Mouse (Mus musculus) kidney, adult 2 months (tissue): ENCODE data around the gene Zglp1. TPM values are rescaled to one million over a fixed set of nuclear protein-coding genes. Genes with fewer than 3 reads are reported as not detected.
A peak's percentile ranks its signal among the peaks of the same experiment; 100 is the strongest.

Experiments used
- DNase-seq: peaks from one replicate; pipeline ENCODE4 v3.0.0; 2021
- H3K27ac ChIP-seq: fragments of 200-500 bp; 2 replicates; pipeline ENCODE4 v1.5.1; 2012; ENCODE audit warnings: low read depth, low read length, control low read depth, inconsistent platforms; ENCODE audit not compliant: insufficient read depth
- H3K27me3 ChIP-seq: fragments of 200-500 bp; replicated peaks from 2 replicates; pipeline ENCODE4 v1.6.1; 2012; ENCODE audit warnings: mild to moderate bottlenecking, moderate library complexity, low read length, inconsistent platforms; ENCODE audit not compliant: control insufficient read depth, insufficient read depth
- H3K36me3 ChIP-seq: fragments of 200-500 bp; 2 replicates; pipeline ENCODE4 v1.6.1; 2012; ENCODE audit warnings: mild to moderate bottlenecking, moderate library complexity, low read length, inconsistent platforms; ENCODE audit not compliant: control insufficient read depth, insufficient read depth
- H3K4me1 ChIP-seq: fragments of 200-500 bp; 2 replicates; pipeline ENCODE4 v1.6.1; 2011; ENCODE audit warnings: low read length; ENCODE audit not compliant: control insufficient read depth, insufficient read depth
- H3K4me3 ChIP-seq: fragments of 200-500 bp; 2 replicates; pipeline ENCODE4 v1.5.1; 2011; ENCODE audit warnings: mild to moderate bottlenecking, low read depth, low read length, control low read depth; ENCODE audit not compliant: insufficient read depth
- CTCF ChIP-seq: fragments of 200-500 bp; conservative IDR thresholded peaks from 2 replicates; pipeline ENCODE4 v1.5.1; 2011; ENCODE audit warnings: low read depth, mild to moderate bottlenecking, control low read depth, low read length, moderate library complexity, mixed read lengths; ENCODE audit not compliant: insufficient read depth, insufficient read length
- POLR2A ChIP-seq: fragments of 200-500 bp; IDR thresholded peaks from one replicate; pipeline ENCODE4 v1.6.1; 2011; ENCODE audit warnings: low read depth, low read length, control low read depth
- WGBS: fragments of 180-500 bp; shearing (Covaris S2); methylation state at CpG from one replicate; pipeline ENCODE4 v1.1.7; 2018; 5-methylcytosine and 5-hydroxymethylcytosine counted together
- polyA plus RNA-seq: library from polyadenylated mRNA; depleted of rRNA; stranded (reverse); fragments of >200 nt; gene quantifications from 2 replicates; pipeline ENCODE4 v1.2.3, GENCODE M21; 2012

The Zglp1 gene
- polyA plus RNA-seq, 1 experiment, result not detected

GRCm38 (mm10) chr9:21026849-21027248 is 40.0 kb downstream of the Zglp1 start:
- no peak for TF ChIP-seq POLR2A
- TF ChIP-seq CTCF, result no peak
- Histone ChIP-seq H3K27me3 (no peaks in the 10 kb centered on the region), H3K4me3 (no peak overlapping the region), H3K36me3 (no peaks in the 10 kb centered on the region), H3K27ac (no peak overlapping the region), H3K4me1 (peaks cover 4% of the 10 kb centered on the region; the same call in 1 of the 2 replicates)
- WGBS, result 88% methylated on average over 12 of the region's 12 CpGs
- DNase-seq, result no peak

GRCm38 (mm10) chr9:21025258-21025810 is 41.6 kb downstream of the Zglp1 start:
- DNase-seq, result no peak
- Histone ChIP-seq H3K27me3 (no peaks in the 10 kb centered on the region), H3K4me1 (peaks cover 4% of the 10 kb centered on the region; the same call in 1 of the 2 replicates), H3K27ac (no peak overlapping the region), H3K36me3 (no peaks in the 10 kb centered on the region), H3K4me3 (no peak overlapping the region)
- WGBS, result 81% methylated on average over 19 of the region's 19 CpGs
- TF ChIP-seq CTCF (no peak), POLR2A (no peak)

DNA sequence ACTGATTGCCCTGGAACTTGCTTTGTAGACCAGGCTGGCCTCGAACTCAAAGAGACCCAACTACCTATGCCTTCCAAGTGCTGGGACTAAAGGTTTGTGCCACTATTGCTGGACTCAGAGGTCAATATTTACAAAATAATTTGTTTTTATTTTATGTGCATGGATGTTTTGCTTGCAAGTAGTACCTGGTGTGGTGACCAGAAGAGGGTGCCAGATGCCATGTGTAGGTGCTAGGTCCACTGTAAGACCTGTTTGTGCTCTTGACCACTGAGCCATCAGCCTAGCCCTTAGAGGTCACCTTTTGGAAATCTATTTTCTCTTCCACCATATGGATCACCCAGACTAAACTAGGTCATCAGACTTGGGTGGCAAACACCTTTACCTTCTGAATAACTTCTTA is 44.2 kb downstream of the Zglp1 start:
- no peak overlapping the region for H3K4me3 ChIP-seq
- no peaks in the 10 kb centered on the region for H3K36me3 ChIP-seq
- H3K4me1 ChIP-seq, result no peaks in the 10 kb centered on the region
- no peak overlapping the region for H3K27ac ChIP-seq
- peak; percentile 39; the same call in 1 of the 2 replicates for TF ChIP-seq CTCF
- TF ChIP-seq POLR2A, result no peak
- DNase-seq, result no peak
- H3K27me3 ChIP-seq, result no peaks in the 10 kb centered on the region
- 86% methylated on average over 1 of the region's 1 CpGs for WGBS

DNA sequence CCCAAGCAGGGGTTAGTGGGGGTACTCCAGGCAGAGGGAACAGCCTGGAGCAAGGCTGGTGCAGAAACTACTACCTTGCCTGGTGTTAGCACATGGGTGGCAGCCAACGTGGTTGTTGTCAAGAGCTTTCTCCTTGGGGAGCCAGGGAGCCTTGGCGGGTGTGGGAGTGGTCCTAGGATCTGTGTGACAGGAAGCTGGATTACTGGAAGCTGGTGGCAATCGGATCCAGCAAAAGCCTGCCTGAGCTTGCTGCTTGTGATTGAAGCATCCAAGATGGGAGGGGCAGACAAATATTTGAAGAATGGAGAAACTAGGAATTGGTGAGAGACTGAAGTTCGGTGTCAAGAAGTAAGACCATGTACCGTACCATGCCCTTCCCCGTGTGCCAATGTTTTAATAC is 44.6 kb downstream of the Zglp1 start:
- no peaks in the 10 kb centered on the region for H3K4me1 ChIP-seq
- no peak for DNase-seq
- no peak overlapping the region for H3K27ac ChIP-seq
- TF ChIP-seq POLR2A (no peak), CTCF (no peak)
- WGBS, result 65% methylated on average over 6 of the region's 6 CpGs
- H3K27me3 ChIP-seq, result no peaks in the 10 kb centered on the region
- H3K36me3 ChIP-seq, result no peaks in the 10 kb centered on the region
- no peak overlapping the region for H3K4me3 ChIP-seq

- Histone ChIP-seq H3K27ac (no peak overlapping the region), H3K4me1 (no peaks in the 10 kb centered on the region), H3K4me3 (no peak overlapping the region), H3K36me3 (no peaks in the 10 kb centered on the region), H3K27me3 (no peaks in the 10 kb centered on the region)
- no peak for TF ChIP-seq CTCF
- no peak for TF ChIP-seq POLR2A
- DNase-seq, result no peak
- WGBS, result 80% methylated on average over 3 of the region's 3 CpGs
Measured at GRCm38 (mm10) chr9:21021363-21021762, 45.5 kb downstream of the Zglp1 start.

DNA sequence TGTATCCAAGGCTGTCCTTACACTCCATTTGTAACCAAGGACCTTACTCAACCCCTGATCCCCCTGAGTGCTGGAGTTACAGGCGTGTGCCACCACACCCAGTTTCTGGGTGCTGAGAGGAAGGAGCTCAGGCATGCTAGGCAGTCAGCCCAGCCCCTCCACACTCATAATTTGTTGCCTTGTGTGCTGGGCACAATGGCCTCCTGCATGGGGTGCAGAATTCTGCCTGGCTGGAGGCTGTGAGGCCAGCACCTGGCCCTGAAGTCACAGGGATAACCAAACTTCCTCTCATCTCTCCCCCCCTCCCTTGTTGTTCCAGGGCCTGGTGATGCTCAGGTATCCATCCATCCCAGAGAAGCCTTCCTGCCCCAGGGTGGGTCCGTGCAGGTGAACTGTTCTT is 48.3 kb downstream of the Zglp1 start:
- WGBS, result 83% methylated on average over 2 of the region's 2 CpGs
- no peaks in the 10 kb centered on the region for H3K4me1 ChIP-seq
- H3K27me3 ChIP-seq, result no peaks in the 10 kb centered on the region
- H3K27ac ChIP-seq, result no peak overlapping the region
- TF ChIP-seq CTCF, result no peak
- no peak for TF ChIP-seq POLR2A
- no peak for DNase-seq
- H3K36me3 ChIP-seq, result no peaks in the 10 kb centered on the region
- no peak overlapping the region for H3K4me3 ChIP-seq

- no peak overlapping the region for H3K27ac ChIP-seq
- peak overlapping the region; percentile 14; the same call in 1 of the 2 replicates for H3K4me3 ChIP-seq
- no peak for DNase-seq
- H3K27me3 ChIP-seq, result no peaks in the 10 kb centered on the region
- no peak for TF ChIP-seq POLR2A
- no peak for TF ChIP-seq CTCF
- no peaks in the 10 kb centered on the region for H3K4me1 ChIP-seq
- no peaks in the 10 kb centered on the region for H3K36me3 ChIP-seq
- WGBS, result 52% methylated on average over 4 of the region's 4 CpGs
Measured at GRCm38 (mm10) chr9:21017177-21017575, 49.7 kb downstream of the Zglp1 start.
